In the genomic region with DNA sequence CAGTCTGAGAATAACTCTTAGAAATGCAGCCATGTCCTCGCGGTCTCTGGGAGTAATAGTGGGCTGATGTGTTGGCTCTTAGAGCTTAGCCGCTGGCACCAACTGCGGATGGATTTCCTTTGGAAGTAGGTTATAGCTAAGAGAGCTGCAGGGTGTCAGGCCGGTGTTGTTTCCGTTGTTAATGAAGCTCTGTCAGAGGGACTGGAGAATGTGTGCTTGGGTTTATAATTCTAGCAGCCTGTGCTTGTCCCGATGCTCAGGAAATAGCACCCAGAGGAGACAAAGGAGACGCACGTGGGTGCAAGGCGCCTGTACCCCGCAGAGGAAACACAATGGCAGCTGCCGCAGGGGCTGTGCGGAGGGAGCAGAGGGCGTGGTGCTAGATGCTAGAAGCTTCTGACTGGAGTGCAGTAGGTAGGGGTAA, we compare ENCODE assay signal across 8 mouse cellular contexts. TPM values are rescaled to one million over a fixed set of nuclear protein-coding genes. Genes with fewer than 3 reads are reported as not detected.
DNase-seq lines count a peak whose midpoint lies in the region; ATAC-seq and TF ChIP-seq lines count a peak whose summit lies in the region.

No protein-coding gene starts in this region.

- WGBS in forebrain, embryonic 14.5 days: 7% methylated on average over 14 of the region's 14 CpGs
- WGBS in midbrain, embryonic 10.5 days: 23% methylated on average over 14 of the region's 14 CpGs
- 26% methylated on average over 14 of the region's 14 CpGs for WGBS in stomach, embryonic 16.5 days

- ATAC-seq in forebrain, embryonic 14.5 days: peak; percentile 82
- ATAC-seq in stomach, embryonic 16.5 days (ENCODE audit: insufficient read depth, low FRiP score): no peak

- peak; percentile 28 for DNase-seq in CD4-positive helper T cell, adult 2 months (ENCODE audit: low read depth, low spot score)
- DNase-seq in brain, embryonic 14.5 days (ENCODE audit: low read depth): peak; percentile 90
- peak; percentile 74 for DNase-seq in forebrain, embryonic 14.5 days (ENCODE audit: low spot score)
- peak; percentile 61 for DNase-seq in layer of hippocampus, adult 11-12 months (ENCODE audit: low spot score)
- peak; percentile 44 for DNase-seq in midbrain, embryonic 10.5 days (ENCODE audit: low spot score)
- no peak for DNase-seq in c-Kit-positive CD71-positive TER-119-positive erythroid progenitor cells, embryonic 14.5 days (ENCODE audit: low spot score)
- DNase-seq in ovary, postnatal 10 days (ENCODE audit: low spot score): no peak

- peak overlapping the region; percentile 42 for H3K4me2 ChIP-seq in forebrain, embryonic 14.5 days (ENCODE audit: low read length)
- peak overlapping the region; percentile 27; the same call in 1 of the 2 replicates for H3K4me2 ChIP-seq in stomach, embryonic 16.5 days (ENCODE audit: low read depth, low read length)

- no peaks in the 10 kb centered on the region for H3K36me3 ChIP-seq in forebrain, embryonic 14.5 days (ENCODE audit: control insufficient read depth, insufficient read depth, low read length)
- H3K36me3 ChIP-seq in midbrain, embryonic 10.5 days: no peaks in the 10 kb centered on the region
- no peaks in the 10 kb centered on the region for H3K36me3 ChIP-seq in stomach, embryonic 16.5 days (ENCODE audit: control insufficient read depth, insufficient read depth, low read length)

- TF ChIP-seq CTCF in brain, embryonic 14.5 days (IDR thresholded peaks at IDR 0.05; ENCODE audit: borderline replicate concordance, extremely low read depth, insufficient read depth, insufficient read length): no peak

- peak overlapping the region; percentile 59 for H3K9ac ChIP-seq in forebrain, embryonic 14.5 days (ENCODE audit: low read length)
- no peak overlapping the region for H3K9ac ChIP-seq in stomach, embryonic 16.5 days (ENCODE audit: low read length)

- no peak for TF ChIP-seq POLR2A in brain, embryonic 14.5 days (IDR thresholded peaks at IDR 0.05; ENCODE audit: borderline replicate concordance, extremely low read depth, insufficient read depth, insufficient read length, poor library complexity, severe bottlenecking)

- H3K4me1 ChIP-seq in forebrain, embryonic 14.5 days (ENCODE audit: control insufficient read depth, insufficient read depth, low read length): peaks cover 18% of the 10 kb centered on the region
- peaks cover 34% of the 10 kb centered on the region for H3K4me1 ChIP-seq in midbrain, embryonic 10.5 days
- 0 out of 2 replicates have a peak, but pooled peaks cover 3% of the 10 kb centered on the region for H3K4me1 ChIP-seq in stomach, embryonic 16.5 days (ENCODE audit: control insufficient read depth, insufficient read depth, low read length)

- H3K27me3 ChIP-seq in forebrain, embryonic 14.5 days (replicated peaks; ENCODE audit: control insufficient read depth, insufficient read depth, low read length): no peaks in the 10 kb centered on the region
- peaks cover 8% of the 10 kb centered on the region for H3K27me3 ChIP-seq in midbrain, embryonic 10.5 days (ENCODE audit: low read depth, poor library complexity, severe bottlenecking)
- no peaks in the 10 kb centered on the region for H3K27me3 ChIP-seq in stomach, embryonic 16.5 days (ENCODE audit: control insufficient read depth, insufficient read depth, low read length)

- no peaks in the 10 kb centered on the region for H3K9me3 ChIP-seq in forebrain, embryonic 14.5 days (replicated peaks; ENCODE audit: control insufficient read depth, low read length)
- no peaks in the 10 kb centered on the region for H3K9me3 ChIP-seq in midbrain, embryonic 10.5 days (replicated peaks)
- no peaks in the 10 kb centered on the region for H3K9me3 ChIP-seq in stomach, embryonic 16.5 days (replicated peaks; ENCODE audit: control insufficient read depth, low read length)

- H3K4me3 ChIP-seq in forebrain, embryonic 14.5 days (ENCODE audit: low read depth, low read length): no peak overlapping the region
- H3K4me3 ChIP-seq in midbrain, embryonic 10.5 days: peak overlapping the region; percentile 26; the same call in 1 of the 2 replicates
- no peak overlapping the region; the same call in 1 of the 2 replicates for H3K4me3 ChIP-seq in stomach, embryonic 16.5 days (replicated peaks; ENCODE audit: low read length)

- peak overlapping the region; percentile 84 for H3K27ac ChIP-seq in forebrain, embryonic 14.5 days (ENCODE audit: low read depth, low read length)
- H3K27ac ChIP-seq in midbrain, embryonic 10.5 days (replicated peaks): peak overlapping the region; percentile 79
- H3K27ac ChIP-seq in stomach, embryonic 16.5 days (ENCODE audit: low read length): no peak overlapping the region

RNA-seq across cellular contexts. Expression of a gene that starts 56.5 kb away (rescaled TPM):
- not detected in 2 replicates for polyA plus RNA-seq in brain, embryonic 14.5 days (2012; rRNA removed)
- not detected in 2 replicates for polyA plus RNA-seq in forebrain, embryonic 14.5 days (2014; fragmentation: Nextera tagmentation; extraction: Ambion mirVana)
- not detected in 2 replicates for polyA plus RNA-seq in midbrain, embryonic 10.5 days (2016; fragmentation: Nextera tagmentation; extraction: Ambion mirVana)
- not detected in 2 replicates for polyA plus RNA-seq in stomach, embryonic 16.5 days (2015; fragmentation: Nextera tagmentation; extraction: Ambion mirVana)

Comparison
In these comparisons a context has a peak if more than half of its experiments do, and no peak if none do; other contexts are left out.
1. DNase-seq: peak in CD4-positive helper T cell, adult 2 months (single experiment), brain, embryonic 14.5 days (single experiment), forebrain, embryonic 14.5 days (single experiment), layer of hippocampus, adult 11-12 months (single experiment) and midbrain, embryonic 10.5 days (single experiment); none in c-Kit-positive CD71-positive TER-119-positive erythroid progenitor cells, embryonic 14.5 days (single experiment) and ovary, postnatal 10 days (single experiment).